Mouse (Mus musculus) lung, postnatal 25 days (tissue): ENCODE measurements around the gene Mtmr3.
"Not testable (repeated sequence)": the region's sequence is repeated elsewhere in the genome, so short reads cannot be mapped to it uniquely, and the experiment has no call there.

Experiments used
- DNase-seq: peaks from one replicate; pipeline ENCODE4 v3.0.0; 2022; ENCODE audit warnings: low spot score

The Mtmr3 gene

GRCm38 (mm10) chr11:4601890-4602289 is 7.2 kb upstream of the Mtmr3 start:
- no peak for DNase-seq

DNA sequence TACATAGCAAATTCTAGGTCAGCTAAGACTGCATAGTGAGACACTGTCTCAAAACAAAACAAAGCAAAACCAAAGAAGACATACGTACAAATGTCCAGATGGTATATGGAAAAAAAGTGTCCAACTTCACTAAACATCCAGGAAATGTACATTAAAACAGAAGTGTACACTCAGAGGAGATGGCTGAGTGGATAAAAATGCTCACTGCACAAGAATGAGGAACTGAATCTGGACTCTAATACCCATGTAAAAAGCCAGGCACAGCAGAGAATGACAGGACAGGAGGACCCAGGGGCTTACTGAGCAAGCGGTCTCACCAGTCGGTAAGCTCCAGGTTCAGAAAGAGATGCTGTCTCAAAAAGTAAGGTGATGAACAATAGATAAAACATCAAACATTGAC is 5.3 kb upstream of the Mtmr3 start:
- no peak for DNase-seq

- DNase-seq, result no peak
Measured at GRCm38 (mm10) chr11:4598411-4598810, 3.7 kb upstream of the Mtmr3 start.

DNA sequence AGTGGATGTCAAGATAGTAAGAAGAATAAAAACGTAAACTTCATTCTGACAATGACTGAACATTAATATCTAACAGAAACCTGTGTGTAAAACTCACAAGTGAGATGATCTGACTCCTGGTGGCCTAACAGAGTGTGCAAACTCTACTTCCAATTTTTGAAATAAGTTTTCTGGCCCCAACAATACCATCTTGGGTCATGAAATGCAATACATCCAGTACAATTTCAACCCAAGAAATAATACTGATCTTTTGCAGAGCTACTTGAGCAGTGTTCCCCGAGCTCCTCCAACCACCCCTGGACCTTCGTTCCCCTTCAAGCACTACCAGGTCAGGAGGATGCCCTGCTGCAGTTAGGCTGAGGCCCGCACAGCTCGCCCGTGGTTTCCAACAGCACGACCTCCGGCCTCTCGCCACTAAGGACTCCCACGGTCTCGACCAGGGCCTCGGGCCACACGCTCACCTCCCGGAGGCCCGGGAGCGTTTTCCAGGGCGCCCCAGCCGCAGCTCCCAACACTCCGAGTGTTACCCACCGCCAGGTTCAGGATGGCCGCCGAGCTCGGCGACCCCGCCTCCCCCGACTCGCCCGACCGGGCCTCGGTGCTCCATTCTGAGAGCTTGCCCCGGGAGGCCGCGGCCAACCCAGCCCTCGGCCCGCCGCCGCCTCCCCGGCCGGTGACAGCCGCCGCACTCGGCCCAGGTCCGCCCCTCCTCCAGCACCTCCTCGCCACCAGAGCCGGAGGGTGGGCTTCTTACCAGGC is 635 bp downstream of the Mtmr3 start:
- DNase-seq, result peak; percentile 31

DNA sequence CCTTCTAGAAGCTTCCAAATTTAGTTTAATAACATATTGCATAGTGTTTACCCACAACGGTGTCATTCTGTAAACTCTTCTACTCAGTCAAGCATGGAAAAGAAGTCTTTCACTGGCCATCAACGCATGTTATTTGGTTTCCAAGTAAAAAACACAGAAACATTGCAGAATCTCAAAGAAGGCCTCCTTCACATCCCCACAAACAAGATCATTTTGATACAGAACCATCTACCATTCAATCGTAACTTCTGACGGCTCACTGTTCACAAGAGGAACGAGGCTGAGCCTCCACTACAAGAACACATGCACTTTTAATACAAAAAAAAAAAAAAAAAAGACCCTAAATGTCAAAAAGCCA is 1.2 kb downstream of the Mtmr3 start:
- no peak for DNase-seq

DNA sequence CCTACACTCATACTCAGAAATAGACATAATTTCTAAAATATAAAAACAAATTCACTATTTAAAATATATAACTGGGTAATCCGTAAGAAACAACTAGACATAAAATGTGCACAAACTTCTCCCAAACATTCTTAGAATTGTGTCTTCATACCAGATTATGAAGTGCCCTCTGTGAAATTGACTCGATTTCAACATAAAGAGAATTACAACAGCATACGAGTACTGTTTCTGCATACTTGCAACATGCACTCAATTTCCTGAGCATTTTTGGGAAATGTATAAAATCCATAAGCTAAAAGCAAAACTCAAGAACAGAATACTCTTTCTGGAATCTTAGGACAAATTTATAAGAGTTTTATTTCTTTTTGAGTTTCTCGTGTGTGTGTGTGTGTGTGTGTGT is 2.9 kb downstream of the Mtmr3 start:
- DNase-seq, result no peak

- peak; percentile 48 for DNase-seq
Measured at GRCm38 (mm10) chr11:4578682-4579081, 16.0 kb downstream of the Mtmr3 start.

GRCm38 (mm10) chr11:4577079-4577478 is 17.6 kb downstream of the Mtmr3 start:
- DNase-seq, result no peak

DNA sequence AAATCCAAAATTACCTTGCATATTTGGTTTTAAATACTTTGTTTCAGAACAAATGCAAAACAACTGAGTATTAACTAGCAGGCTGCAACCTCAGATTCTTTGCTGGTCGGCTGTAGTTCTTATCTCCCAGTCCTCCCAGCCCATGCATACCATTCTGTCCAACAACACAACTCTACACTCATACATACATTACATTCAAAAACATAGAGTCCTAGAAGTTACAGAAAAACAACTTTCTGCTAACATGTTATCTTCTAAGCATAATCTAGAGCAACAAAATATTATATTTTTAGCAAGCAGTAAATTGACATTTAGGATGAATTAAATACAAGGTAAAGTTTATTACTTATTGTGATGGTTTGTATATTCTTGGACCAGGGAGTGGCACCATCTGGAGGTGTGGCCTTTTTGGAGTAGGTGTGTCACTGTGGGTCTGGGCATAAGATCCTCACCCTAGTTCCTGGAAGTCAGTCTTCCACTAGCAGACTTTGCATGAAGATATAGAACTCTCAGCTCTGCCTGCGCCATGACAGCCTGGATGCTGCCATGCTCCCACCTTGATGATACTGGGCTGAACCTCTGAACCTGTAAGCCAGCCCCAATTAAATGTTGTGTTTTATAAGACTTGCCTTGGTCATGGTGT is 18.5 kb downstream of the Mtmr3 start:
- DNase-seq, result not testable (repeated sequence)

- no peak for DNase-seq
Measured at GRCm38 (mm10) chr11:4571491-4571901, 23.2 kb downstream of the Mtmr3 start.

DNA sequence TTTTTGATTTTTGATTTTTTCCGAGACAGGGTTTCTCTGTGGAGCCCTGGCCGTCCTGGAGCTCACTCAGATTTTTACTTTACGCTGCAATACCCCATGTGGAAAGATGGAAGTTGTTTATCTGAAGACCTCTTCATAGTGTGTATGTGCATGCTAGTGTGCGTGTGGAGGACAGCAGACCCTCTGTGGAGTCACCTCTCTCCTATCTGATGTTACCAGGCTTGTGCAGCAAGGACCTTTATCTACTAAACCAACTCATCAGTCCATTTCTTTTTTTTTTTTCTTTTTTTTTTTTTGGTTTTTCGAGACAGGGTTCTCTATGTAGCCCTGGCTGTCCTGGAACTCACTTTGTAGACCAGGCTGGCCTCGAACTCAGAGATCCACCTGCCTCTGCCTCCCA is 28.3 kb downstream of the Mtmr3 start:
- DNase-seq, result no peak

GRCm38 (mm10) chr11:4565545-4565944 is 29.1 kb downstream of the Mtmr3 start:
- DNase-seq, result no peak

GRCm38 (mm10) chr11:4553274-4554063 is 41.2 kb downstream of the Mtmr3 start:
- no peak for DNase-seq

GRCm38 (mm10) chr11:4547569-4547968 is 47.1 kb downstream of the Mtmr3 start:
- no peak for DNase-seq

DNA sequence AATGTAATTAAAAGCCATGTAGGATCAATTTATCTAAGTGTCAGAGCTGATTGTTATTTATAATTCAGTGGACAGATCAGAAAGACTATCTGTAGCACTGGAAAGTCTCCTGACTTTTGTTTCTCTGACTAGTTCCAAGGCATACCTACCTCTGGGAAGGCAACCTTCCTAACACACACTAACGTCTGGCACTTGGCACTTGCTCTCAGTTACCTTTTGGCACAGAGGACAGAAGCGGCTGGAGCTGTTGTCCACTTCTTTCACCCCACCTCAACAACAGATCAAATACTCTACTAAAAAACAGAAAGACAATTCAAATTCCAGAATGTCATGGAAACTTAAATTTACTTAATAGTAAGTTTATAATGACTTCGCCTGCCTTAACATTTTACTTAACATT is 48.7 kb downstream of the Mtmr3 start:
- DNase-seq, result no peak

DNA sequence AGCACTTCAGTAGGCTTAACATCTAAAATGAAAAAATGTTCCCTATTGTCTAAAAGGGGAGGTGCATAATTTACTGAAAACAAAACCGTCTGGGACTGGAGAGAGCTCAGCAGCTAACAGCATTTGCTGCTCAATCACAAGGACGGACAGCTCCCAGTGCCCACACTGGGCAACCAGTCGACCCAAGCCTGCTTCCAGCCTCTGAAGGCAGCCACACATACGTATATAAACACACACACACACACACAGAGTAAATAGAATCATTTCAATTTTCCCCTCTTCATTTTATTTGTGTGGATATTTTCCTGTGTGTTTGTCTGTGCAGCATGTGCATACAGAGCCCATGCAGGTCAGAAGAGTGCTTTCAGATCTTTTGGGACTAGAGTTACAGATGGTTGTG is 49.3 kb downstream of the Mtmr3 start:
- no peak for DNase-seq

- not testable (repeated sequence) for DNase-seq
Measured at GRCm38 (mm10) chr11:4544627-4544921, 50.1 kb downstream of the Mtmr3 start.

- no peak for DNase-seq
Measured at GRCm38 (mm10) chr11:4543746-4544626, 50.7 kb downstream of the Mtmr3 start.

DNA sequence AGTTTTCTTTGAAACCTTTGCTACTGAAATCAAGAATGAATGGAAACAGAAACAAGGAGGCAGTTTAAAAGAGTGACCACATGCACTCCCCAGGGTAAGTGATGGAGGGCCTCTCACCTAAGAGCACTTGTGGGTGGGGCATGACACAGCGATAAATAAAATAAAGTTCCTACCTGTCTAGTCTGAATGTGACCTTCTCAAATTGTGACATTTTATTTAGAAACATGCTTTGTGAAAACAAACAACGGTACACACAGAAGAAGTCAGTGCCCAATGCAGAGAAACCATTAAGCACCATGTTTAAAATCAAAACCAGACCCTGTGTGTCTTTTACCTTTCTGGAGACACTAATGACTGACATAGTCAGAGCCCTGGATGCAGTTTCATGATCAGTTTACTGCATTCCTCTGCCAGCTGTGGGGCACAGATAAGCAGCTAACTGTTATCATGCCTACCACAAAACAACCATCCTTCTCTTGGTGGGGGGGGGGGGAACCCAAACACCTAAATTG is 51.6 kb downstream of the Mtmr3 start:
- no peak for DNase-seq

GRCm38 (mm10) chr11:4536645-4537044 is 58.0 kb downstream of the Mtmr3 start:
- DNase-seq, result no peak

GRCm38 (mm10) chr11:4527132-4527531 is 67.5 kb downstream of the Mtmr3 start:
- DNase-seq, result no peak

- DNase-seq, result no peak
Measured at GRCm38 (mm10) chr11:4522142-4522664, 72.5 kb downstream of the Mtmr3 start.
